Mouse (Mus musculus): Measurements from ENCODE around the gene Sstr3. TPM values are rescaled to one million over a fixed set of nuclear protein-coding genes. Genes with fewer than 3 reads are reported as not detected.

The Sstr3 gene
- total RNA-seq, 1 experiment from 2014 or later = not detected

DNA sequence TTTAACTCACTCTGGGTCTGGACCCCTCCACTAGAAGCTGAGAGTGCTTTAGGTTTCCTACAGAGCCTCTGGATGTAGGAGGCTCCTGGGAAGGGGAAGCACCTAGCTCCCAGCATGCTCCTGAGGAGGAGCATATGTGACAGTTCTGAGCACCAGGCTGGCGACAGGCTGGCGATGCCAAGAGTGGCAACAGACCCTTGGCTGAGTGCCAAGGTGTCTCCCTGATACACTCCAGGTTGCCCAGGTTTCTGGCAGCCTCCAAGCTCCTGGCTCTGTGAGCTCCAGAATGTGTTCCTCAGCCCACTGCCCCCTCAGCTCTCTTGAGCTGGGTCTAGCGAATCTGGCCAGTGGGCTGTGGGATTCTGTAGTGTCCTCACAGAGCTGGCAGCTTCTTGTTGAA lies 2.9 kb downstream of the Sstr3 start:
- no peak for ATAC-seq (replicated peaks in 1 of 2; ENCODE audit: insufficient read depth in 1 of 2, low FRiP score in 2 of 2, low TSS enrichment in 1 of 2, low read depth in 1 of 2, poor library complexity in 2 of 2, severe bottlenecking in 2 of 2)

DNA sequence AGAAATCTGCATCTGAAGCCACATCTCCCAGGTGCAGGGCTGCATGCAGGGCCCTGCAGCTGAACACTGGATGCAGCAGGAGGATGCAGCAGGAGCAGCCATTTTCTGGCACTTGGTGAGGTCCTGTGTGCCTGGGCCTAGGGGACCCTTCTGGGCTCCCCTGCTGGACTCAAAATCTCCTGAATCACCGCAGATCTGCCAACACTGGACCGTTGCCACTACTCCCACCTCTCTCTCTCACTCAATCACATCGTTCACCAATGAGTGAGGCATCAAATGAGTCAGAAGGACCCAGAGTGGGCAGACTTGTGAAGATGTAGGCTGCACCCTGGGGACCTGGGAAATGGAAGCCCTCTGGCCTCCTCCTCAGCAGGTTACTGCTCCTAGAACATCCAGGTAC lies 3.4 kb downstream of the Sstr3 start:
- ATAC-seq (replicated peaks in 1 of 2; ENCODE audit: insufficient read depth in 1 of 2, low FRiP score in 2 of 2, low TSS enrichment in 1 of 2, low read depth in 1 of 2, poor library complexity in 2 of 2, severe bottlenecking in 2 of 2) = no peak

DNA sequence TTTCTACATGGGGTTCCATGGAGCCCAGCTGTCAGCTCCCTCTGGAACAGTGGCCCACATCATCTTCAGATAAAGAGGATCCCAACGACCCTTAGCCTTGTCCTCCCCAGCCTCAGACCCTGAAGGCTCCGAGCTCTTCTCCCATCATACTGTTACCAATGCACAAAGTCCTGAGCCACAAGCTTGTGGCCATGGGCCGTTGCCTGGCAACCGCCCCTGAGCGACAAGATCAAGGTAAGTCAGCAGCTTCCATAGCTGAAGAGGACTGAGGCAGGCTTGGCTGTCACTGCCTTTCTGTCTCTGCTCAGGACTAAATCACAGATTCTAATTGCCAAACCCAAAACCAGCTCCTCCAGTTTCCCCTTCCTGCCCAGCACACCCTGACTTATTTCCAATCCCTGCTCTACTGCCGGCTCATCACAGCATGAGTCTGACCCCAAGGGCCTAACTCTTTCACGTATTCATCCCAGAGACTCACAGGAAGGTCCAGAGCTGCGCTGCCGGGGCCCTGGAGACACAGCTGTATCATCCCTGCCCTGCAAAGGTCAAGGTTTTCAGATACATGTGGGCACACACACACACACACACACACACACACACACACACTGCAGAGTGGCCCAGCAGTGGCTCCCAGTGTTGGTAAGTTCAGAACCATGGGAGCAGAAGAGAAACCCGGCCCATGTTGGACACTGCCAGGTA lies 8.6 kb downstream of the Sstr3 start:
- ATAC-seq (replicated peaks in 1 of 2; ENCODE audit: insufficient read depth in 1 of 2, low FRiP score in 2 of 2, low TSS enrichment in 1 of 2, low read depth in 1 of 2, poor library complexity in 2 of 2, severe bottlenecking in 2 of 2) = no peak

DNA sequence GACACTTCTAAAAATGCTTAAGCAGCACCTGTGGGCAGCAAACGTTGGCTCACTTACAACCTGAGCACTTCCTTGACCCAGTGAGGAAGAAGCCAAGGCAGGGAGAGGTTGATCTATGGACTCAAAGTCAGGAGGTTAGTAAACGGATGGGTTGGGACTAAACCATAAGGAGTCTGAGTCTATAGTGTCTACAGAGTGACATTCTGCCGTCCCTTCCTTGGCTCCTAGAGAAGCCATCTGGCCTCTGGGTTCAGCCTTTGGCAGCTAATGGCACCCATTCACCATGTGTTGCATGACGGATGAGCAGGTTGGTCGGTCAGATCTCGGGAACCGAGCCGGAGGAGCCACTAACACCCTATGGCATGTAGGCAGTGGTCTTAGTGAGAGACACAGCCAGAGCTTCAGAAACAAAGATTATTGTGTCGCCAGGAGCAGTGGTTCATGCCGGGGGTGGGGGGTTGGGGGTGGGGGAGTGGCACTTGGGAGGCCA lies 11.1 kb downstream of the Sstr3 start:
- no peak for ATAC-seq (replicated peaks in 1 of 2; ENCODE audit: insufficient read depth in 1 of 2, low FRiP score in 2 of 2, low TSS enrichment in 1 of 2, low read depth in 1 of 2, poor library complexity in 2 of 2, severe bottlenecking in 2 of 2)

DNA sequence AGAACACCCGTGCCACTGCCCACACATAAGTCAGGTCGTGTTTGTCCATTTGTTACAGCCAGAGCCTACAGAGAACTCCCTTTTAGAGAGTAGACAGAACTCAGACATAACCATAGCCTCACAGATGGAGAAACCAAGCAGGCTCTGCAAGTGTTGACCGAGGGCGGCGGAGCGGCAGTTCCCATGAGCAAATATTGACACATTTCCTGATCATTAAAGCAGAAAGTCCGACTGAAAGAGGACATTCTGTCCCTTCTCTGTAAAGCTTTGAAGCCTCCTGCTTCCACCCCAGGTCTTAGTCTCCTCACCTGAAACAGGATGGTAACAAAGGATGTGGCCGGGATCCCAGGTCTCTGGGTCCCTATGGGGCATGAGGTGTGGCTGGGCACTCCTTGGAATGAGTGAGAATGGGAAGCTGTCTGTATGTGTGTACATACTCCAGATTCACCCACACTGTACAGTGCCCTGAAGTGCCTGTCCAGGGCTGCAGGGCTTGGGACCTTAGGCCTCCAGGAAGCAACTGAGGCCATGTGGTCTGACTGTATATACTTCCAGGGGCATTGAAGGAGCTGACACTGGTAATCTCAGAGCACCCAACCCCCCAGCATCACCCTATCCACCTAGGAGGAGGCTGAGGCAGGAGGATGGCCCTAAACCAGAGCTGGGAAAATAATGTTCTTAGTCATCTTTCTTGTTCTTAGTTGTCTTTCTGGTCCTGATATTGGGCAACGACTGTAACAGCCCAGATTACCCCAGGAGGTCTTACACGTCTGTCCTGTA lies 11.7 kb downstream of the Sstr3 start:
- ATAC-seq (replicated peaks in 1 of 2; ENCODE audit: insufficient read depth in 1 of 2, low FRiP score in 2 of 2, low TSS enrichment in 1 of 2, low read depth in 1 of 2, poor library complexity in 2 of 2, severe bottlenecking in 2 of 2) = no peak

DNA sequence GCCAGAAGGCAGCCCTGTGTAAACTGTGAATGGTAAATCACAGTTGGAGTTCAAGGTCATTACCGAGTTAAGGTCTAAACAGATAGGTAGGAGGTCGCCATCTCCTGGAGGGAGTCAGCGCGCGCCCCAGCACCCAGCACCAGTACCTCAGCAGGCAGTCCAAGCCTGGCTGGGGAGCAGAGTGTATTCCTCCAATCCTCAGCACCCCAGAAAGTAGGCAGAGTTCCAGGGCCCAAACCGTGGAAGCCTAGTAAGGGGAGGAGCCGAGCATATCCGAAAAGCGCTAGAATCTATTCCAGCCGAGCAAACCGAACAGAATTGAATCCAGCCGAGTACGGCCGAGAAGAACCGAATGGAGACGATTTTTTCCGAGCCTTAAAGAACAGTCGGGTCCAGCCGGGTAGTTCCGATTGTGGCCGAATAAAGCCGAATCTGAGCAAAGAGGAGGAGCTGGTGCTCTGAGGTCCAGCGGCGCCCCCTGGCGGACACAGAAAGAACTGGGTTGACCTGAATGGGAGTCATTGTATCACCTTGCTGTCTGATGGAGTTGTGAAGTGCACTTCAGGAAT lies 12.5 kb downstream of the Sstr3 start:
- peak; percentile 83 to 84 for ATAC-seq (replicated peaks in 1 of 2; ENCODE audit: insufficient read depth in 1 of 2, low FRiP score in 2 of 2, low TSS enrichment in 1 of 2, low read depth in 1 of 2, poor library complexity in 2 of 2, severe bottlenecking in 2 of 2)

DNA sequence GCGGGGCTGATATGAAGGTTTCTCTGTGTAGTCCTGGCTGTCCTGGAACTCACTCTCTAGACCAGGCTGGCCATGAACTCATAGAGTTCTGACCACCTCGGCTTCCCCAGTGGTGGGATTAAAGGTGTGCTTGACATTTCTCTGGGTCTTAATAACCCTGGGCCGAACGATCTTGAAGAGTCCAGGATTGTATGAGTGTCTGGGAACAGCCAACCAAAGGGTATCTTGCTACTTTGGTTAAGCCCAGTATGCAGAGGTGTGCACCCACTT lies 13.1 kb downstream of the Sstr3 start:
- ATAC-seq (replicated peaks in 1 of 2; ENCODE audit: insufficient read depth in 1 of 2, low FRiP score in 2 of 2, low TSS enrichment in 1 of 2, low read depth in 1 of 2, poor library complexity in 2 of 2, severe bottlenecking in 2 of 2) = no peak

DNA sequence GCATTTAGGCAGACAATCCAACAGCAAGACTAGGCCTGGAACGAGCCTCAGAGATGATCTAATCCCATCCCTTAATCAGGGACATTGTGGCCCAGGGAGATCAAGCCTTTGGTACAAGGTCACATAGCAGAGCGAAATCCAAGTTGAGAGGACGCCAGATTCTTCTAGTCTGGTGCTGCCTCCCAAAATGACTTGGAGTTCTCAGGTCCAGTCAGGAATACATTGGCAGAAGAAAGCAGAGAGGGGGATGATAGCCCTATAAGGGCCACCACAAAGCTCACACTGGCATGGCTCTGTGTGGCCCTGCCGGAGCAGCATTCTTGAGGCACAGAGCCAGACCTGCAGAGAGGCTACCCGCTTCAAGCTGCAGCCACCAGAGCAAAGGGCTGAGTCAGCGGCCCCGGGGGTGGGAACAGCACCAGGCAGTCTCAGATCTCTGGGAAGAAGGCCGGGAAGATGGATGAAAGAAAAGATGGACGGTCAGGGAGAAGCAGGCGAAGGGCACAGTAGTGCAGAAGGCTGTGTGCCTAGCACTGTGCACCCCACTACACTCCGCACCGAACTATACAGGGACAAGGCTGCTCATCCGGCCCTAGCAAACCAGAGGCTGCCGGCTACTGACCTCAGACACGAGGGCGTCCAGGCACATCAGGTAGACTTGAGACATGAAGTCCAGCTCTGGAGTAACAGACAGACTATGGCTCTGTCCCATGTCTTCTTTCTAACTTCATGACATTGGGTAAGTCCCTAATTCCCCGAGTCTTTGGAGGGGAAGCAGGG lies 13.6 kb downstream of the Sstr3 start, which contains the start of gene C1qtnf6:
Gene C1qtnf6, minus strand, starts transcription at position 746 of the 780 bp plus-strand sequence.
- ATAC-seq (replicated peaks in 1 of 2; ENCODE audit: insufficient read depth in 1 of 2, low FRiP score in 2 of 2, low TSS enrichment in 1 of 2, low read depth in 1 of 2, poor library complexity in 2 of 2, severe bottlenecking in 2 of 2) = no peak

DNA sequence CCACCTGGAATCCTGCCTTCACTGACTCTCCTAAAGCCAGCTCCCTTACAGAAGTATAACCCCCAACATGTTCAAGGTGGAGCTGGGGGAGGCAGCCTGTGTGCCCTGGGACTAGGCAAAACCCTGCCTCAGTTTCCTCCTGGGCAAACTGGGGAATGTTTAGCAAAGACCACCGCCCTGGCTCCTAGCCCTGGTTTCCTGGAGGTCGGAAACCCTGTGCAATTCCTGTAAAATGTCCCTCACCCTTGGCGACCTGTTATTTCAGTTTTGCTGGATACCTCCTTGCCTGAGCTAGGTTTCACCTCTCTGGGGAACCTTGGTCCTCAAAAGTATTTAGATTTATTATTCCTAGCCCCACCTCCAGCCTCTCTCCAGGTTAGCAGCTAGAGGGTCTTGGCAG lies 14.3 kb downstream of the Sstr3 start:
- ATAC-seq (replicated peaks in 1 of 2; ENCODE audit: insufficient read depth in 1 of 2, low FRiP score in 2 of 2, low TSS enrichment in 1 of 2, low read depth in 1 of 2, poor library complexity in 2 of 2, severe bottlenecking in 2 of 2) = no peak

DNA sequence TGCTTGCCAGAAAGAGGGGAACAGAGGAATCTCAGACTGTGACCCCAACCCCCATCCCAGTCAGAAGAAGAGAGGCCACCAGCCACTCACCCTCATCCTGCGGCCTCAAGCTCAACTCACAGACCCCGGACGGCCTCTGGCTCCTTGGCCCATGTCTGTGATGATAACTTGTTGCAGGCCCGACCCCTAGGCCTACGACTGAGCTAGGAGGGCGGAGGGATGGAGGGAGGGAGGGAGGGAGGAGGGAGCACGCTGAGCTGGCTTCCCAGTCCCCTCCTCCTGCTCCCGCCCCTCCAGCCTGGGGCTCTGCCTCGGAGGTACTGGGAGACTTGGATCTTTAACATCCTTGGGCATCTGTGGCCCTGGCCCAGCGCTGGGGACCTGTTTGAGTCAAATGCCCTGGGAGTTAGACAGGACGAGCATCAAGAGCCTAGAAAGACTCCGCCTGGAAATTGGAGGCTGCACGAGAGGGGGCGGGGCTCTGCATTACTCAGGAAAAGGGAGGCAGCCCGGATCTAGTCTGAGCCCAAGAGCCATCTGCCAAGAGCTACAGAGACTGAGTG lies 15.0 kb downstream of the Sstr3 start:
- no peak for ATAC-seq (replicated peaks in 1 of 2; ENCODE audit: insufficient read depth in 1 of 2, low FRiP score in 2 of 2, low TSS enrichment in 1 of 2, low read depth in 1 of 2, poor library complexity in 2 of 2, severe bottlenecking in 2 of 2)

DNA sequence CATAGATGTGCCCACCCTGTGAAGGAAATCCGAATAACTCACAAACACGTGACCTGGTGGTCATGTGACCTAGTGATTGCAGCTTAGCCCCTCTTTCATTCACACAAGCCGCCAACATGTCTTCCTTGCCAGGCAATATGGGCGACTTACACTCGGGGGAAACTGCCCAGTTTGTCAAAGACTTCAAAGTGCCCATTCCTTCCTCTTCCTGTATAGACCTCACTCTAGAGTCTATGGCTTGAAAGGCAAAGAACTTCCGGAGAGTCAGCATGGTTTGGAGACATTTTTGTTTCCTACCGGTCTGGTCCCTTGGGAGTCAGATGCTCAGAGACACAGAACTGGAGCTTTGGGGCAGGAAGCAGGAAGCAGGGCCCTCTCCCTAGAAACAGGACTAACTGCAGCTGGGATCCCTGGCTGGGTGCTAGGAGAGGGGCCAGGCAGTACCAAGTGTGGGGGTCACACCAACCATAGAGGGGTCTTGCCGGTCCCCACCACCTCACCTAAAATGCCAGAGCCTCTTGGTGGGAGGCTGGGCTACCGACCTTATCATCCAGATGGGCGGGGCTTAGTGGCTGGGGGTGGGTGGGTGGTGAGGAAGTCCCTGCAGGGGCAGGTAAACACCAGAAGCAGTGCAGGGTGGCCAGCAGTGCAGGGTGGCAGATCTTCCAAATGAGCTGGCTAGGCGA lies 15.6 kb downstream of the Sstr3 start:
- ATAC-seq (replicated peaks in 1 of 2; ENCODE audit: insufficient read depth in 1 of 2, low FRiP score in 2 of 2, low TSS enrichment in 1 of 2, low read depth in 1 of 2, poor library complexity in 2 of 2, severe bottlenecking in 2 of 2) = no peak

DNA sequence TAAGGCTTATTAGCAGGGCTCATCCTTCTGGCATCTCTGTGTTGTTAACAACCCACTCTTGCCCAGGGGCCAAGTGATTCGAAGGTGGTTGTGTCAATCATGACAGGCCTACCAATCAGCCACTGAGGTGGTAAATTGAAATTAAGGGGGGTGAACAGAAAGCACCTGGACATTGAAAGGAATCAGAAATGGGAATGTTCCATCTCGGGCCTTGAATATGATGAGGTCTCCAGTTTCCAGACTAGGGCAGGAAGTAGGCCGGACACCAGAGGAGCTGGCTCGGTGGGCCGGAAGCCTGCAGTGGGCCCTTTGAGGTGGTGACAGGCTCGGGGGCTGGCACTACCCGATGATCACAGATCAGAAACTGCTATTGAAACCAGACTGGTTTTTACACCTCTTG lies 16.5 kb downstream of the Sstr3 start:
- no peak; a peak in 1 of 4 replicates for ATAC-seq (replicated peaks in 1 of 2; ENCODE audit: insufficient read depth in 1 of 2, low FRiP score in 2 of 2, low TSS enrichment in 1 of 2, low read depth in 1 of 2, poor library complexity in 2 of 2, severe bottlenecking in 2 of 2)

DNA sequence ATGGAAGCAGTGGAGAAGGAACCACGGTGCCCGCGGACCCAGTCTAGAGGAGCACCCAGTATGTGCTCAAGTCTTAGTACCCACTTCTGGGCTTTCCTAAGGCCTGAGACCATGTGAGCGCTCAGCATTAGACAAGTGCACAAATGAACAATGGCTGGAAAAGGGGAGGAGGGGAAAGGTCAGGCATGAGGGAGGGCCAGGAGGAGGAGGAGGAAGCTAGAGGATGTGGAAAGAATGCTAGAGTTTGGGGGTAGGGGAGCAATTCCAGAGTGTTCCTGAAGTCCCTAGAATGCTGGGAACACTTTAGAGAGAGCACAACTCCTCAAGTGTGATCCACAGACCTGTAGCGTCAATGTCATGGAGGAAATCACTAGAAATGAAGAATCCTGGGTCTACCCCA lies 20.3 kb downstream of the Sstr3 start:
- no peak for ATAC-seq (replicated peaks in 1 of 2; ENCODE audit: insufficient read depth in 1 of 2, low FRiP score in 2 of 2, low TSS enrichment in 1 of 2, low read depth in 1 of 2, poor library complexity in 2 of 2, severe bottlenecking in 2 of 2)

DNA sequence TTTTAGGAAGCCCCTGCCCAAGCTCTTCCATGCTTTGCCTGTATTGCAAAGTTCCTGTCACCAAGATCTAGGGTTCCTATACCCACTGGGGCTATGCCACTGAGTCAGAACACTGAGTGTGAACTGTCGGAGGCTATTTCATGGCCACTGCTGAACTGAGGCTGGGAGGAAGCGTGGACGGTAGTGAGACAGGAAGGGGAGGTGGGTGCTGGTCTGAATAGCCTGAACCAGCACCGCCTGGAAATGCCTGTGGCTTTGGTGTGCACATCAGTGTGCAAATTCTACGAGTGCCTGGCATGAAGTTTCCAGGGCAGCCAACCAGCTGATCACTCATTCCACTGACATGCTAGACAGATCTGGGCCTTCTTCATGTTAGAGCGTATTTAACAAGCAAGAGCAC lies 22.6 kb downstream of the Sstr3 start:
- peak in 1 of 2 experiments; percentile 33; a peak in 1 of 4 replicates for ATAC-seq (replicated peaks in 1 of 2; ENCODE audit: insufficient read depth in 1 of 2, low FRiP score in 2 of 2, low TSS enrichment in 1 of 2, low read depth in 1 of 2, poor library complexity in 2 of 2, severe bottlenecking in 2 of 2)

DNA sequence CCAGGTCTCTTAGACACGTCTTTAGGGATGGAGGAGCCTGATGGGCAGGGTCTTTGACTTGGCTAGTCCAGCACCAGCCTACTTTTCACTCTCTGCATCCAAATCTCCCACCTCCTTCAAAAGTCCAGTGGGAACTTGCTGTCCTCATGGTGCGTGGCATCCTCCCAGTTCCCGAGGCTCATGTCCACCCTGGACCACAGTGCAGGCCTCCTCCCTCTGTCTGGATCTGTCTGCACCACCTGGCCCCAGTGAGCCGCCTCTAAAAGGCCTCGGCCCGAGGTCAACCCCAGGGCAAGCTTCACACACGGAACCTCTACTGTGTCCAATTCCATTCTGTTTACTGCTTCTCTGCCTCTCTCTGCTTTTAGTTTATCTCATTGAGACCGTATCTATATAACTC lies 23.2 kb downstream of the Sstr3 start:
- ATAC-seq (replicated peaks in 1 of 2; ENCODE audit: insufficient read depth in 1 of 2, low FRiP score in 2 of 2, low TSS enrichment in 1 of 2, low read depth in 1 of 2, poor library complexity in 2 of 2, severe bottlenecking in 2 of 2) = no peak

DNA sequence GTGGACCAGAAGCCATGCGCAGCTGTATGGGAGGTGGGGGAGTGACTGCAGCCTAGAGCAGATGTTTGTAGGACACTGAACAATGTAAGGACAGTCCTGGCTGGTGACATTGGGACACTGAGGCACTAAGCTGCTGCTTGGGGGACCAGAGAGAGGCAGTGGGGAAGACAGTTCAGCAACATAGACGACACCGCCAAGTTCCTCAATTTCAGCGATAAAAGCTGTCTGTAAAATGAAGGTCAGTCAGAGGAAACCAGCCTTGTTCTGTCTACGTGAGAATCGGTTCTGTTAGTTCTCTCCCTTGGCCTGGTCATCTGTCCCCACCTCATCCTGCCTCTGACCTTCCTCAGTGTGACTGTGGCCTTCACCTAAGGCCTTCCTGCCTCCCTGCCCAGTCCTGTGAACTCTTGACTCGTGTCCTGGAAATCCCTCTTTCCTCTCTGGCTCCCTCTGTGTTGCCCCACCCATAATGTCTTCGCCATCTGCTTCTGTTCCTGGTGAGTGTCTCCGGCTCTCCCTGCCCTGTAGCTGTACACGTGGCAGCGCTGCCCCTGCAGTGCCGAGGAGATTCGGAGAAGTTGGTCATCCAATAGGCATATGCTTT lies 24.3 kb downstream of the Sstr3 start:
- peak in 1 of 2 experiments; percentile 4; a peak in 1 of 4 replicates for ATAC-seq (replicated peaks in 1 of 2; ENCODE audit: insufficient read depth in 1 of 2, low FRiP score in 2 of 2, low TSS enrichment in 1 of 2, low read depth in 1 of 2, poor library complexity in 2 of 2, severe bottlenecking in 2 of 2)

DNA sequence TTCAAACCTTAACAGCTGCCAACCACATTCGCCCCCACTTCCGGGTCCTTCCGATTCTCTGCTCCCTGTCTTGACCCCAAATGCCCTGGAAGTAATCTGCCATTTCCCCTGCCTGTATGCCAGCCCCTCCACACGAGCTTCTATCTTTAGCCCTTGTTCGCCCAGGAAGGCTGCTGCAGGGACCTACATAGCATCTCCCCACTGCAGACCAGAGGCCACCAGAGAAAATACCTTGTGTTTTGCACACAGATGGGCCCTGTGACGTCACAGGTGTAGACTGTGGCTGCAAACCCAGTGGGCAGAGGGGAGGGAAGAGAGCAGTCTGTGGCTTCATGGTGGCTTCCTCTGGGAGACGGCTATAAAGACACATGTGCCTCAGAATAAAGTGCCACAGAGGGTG lies 26.3 kb downstream of the Sstr3 start:
- no peak for ATAC-seq (replicated peaks in 1 of 2; ENCODE audit: insufficient read depth in 1 of 2, low FRiP score in 2 of 2, low TSS enrichment in 1 of 2, low read depth in 1 of 2, poor library complexity in 2 of 2, severe bottlenecking in 2 of 2)

All from hematopoietic stem cell, adult 5-6 weeks (primary cell).